Mouse (Mus musculus) small intestine, adult 2 months (tissue): Measurements from ENCODE around the gene Zfp12. TPM values are rescaled to one million over a fixed set of nuclear protein-coding genes. Genes with fewer than 3 reads are reported as not detected.

ENCODE experiments used
- H3K27ac ChIP-seq: fragments of 200-500 bp; 2 replicates; pipeline ENCODE4 v1.5.1; 2012; ENCODE audit warnings: low read depth, low read length, control low read depth, inconsistent platforms; ENCODE audit not compliant: insufficient read depth
- H3K27me3 ChIP-seq: fragments of 200-500 bp; 2 replicates; pipeline ENCODE4 v1.6.1; 2012; ENCODE audit warnings: mild to moderate bottlenecking, moderate library complexity, low read length, inconsistent platforms; ENCODE audit not compliant: control insufficient read depth, insufficient read depth
- H3K36me3 ChIP-seq: fragments of 200-500 bp; 2 replicates; pipeline ENCODE4 v1.6.1; 2012; ENCODE audit warnings: mild to moderate bottlenecking, low read length, control low read depth, inconsistent platforms; ENCODE audit not compliant: control insufficient read depth, insufficient read depth
- H3K4me1 ChIP-seq: fragments of 200-500 bp; 2 replicates; pipeline ENCODE4 v1.6.1; 2012; ENCODE audit warnings: low read length, inconsistent platforms, mixed read lengths; ENCODE audit not compliant: control insufficient read depth, insufficient read depth, insufficient read length
- H3K4me3 ChIP-seq: fragments of 200-500 bp; 2 replicates; pipeline ENCODE4 v1.5.1; 2012; ENCODE audit warnings: low read depth, mild to moderate bottlenecking, control low read depth, inconsistent platforms, low read length, moderate library complexity
- CTCF ChIP-seq: fragments of 200-500 bp; IDR thresholded peaks from 2 replicates; pipeline ENCODE4 v1.5.1; 2012; ENCODE audit warnings: low read depth, mild to moderate bottlenecking, control low read depth, inconsistent platforms, low read length, moderate library complexity, mixed read lengths; ENCODE audit not compliant: insufficient replicate concordance, insufficient read length; ENCODE audit errors: extremely low read depth
- POLR2A ChIP-seq: fragments of 200-500 bp; IDR thresholded peaks from 2 replicates; pipeline ENCODE4 v1.6.1; 2012; ENCODE audit warnings: low read depth, mild to moderate bottlenecking, control low read depth, inconsistent platforms, low read length, moderate library complexity
- WGBS: fragments of 180-500 bp; shearing (Covaris S2); methylation state at CpG from one replicate; pipeline ENCODE4 v1.1.7; 2018; 5-methylcytosine and 5-hydroxymethylcytosine counted together
- polyA plus RNA-seq: library from polyadenylated mRNA; depleted of rRNA; stranded (reverse); fragments of >200 nt; gene quantifications from 2 replicates; pipeline ENCODE4 v1.2.3, GENCODE M21; 2012

Zfp12 gene
- polyA plus RNA-seq, 1 experiment = 2.6 TPM

DNA sequence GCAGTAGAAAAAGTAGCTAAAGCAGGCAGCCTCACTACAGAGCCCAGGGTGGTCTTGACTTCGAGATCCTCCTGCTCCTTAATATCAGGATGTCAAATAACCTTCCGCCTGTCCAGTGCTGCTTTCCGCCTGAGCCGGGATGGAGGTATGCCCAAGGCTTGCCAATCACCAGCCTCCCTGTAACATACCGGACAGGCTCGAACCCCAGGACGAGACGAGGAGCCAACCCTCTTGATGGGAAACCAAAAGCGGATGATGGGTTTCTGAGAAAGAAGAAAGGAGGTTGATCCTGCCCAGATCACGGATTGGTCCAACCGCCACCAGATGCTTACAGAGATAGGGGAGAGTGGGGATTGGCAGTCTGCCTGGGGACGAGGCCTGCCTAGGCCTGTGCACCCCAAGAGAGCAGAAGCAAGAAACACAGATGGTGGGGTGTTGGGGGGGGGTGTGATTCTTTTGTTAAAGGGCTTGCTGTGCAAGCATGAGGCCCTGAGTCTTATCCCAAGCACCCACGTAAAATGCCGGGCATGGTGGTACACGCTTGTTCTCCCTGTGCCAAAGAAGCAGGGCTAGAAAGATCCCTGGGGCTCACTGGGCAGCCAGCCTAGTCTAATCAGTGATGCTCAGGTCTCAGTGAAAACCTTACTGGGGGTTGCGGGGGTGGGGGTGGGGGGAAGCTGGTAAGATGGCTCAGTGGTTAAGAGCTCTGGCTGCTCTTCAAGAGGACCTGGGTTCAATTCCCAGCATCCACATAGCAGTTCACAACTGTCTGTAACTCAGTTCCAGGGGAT, 37.8 kb downstream of the Zfp12 start:
- TF ChIP-seq POLR2A (no peak), CTCF (no peak)
- H3K4me3 ChIP-seq = no peak overlapping the region
- peaks cover 3% of the 10 kb centered on the region for H3K4me1 ChIP-seq
- no peaks in the 10 kb centered on the region for H3K27me3 ChIP-seq
- WGBS = 85% methylated on average over 16 of the region's 16 CpGs
- no peaks in the 10 kb centered on the region for H3K36me3 ChIP-seq
- no peak overlapping the region for H3K27ac ChIP-seq

DNA sequence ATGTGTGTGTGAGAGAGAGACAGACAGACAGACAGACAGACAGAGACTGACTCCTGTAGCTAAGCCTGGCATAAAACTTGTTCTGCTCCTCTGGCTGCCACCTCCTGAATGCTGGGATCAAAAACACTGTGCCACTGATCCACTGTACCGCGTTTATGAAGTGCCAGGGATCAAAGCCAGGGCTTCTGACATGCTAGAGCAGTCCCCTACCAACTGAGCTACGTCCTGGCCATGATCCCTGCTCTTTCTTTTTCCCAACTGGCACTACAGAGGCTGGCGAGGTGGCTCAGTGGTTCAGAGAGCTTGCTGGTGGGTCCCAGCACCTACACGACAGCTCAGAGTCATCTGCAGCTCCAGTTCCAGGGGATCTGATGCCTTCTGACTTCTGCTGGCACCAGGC, 40.8 kb downstream of the Zfp12 start:
- Histone ChIP-seq H3K4me3 (no peak overlapping the region), H3K4me1 (no peaks in the 10 kb centered on the region), H3K27me3 (peaks cover 4% of the 10 kb centered on the region), H3K27ac (no peak overlapping the region), H3K36me3 (no peaks in the 10 kb centered on the region)
- WGBS = 59% methylated on average over 5 of the region's 5 CpGs
- TF ChIP-seq CTCF = no peak
- TF ChIP-seq POLR2A = no peak

DNA sequence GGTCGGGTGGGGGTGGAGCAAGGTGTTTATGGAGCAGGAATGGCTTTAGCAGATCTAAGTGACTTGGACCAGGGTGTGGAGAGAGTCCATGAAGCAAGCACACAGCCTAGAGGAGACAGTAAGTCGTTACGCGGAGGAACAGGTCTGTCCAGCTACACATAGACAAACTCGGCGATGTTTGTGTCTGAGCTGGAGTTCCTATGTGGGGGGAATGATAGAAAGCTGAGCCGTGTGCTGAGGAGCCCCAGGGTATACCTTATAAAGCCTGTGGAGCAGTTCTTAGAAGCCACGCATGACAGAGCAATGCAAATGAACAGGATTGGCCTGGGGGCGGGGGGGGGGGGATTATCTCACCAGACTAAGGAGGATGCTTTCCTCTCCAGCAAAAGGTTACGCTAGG, 44.3 kb downstream of the Zfp12 start:
- Histone ChIP-seq H3K36me3 (no peaks in the 10 kb centered on the region), H3K4me1 (no peaks in the 10 kb centered on the region), H3K27ac (no peak overlapping the region), H3K4me3 (no peak overlapping the region), H3K27me3 (peaks cover 4% of the 10 kb centered on the region)
- TF ChIP-seq POLR2A (no peak), CTCF (no peak)
- 36% methylated on average over 10 of the region's 10 CpGs for WGBS

DNA sequence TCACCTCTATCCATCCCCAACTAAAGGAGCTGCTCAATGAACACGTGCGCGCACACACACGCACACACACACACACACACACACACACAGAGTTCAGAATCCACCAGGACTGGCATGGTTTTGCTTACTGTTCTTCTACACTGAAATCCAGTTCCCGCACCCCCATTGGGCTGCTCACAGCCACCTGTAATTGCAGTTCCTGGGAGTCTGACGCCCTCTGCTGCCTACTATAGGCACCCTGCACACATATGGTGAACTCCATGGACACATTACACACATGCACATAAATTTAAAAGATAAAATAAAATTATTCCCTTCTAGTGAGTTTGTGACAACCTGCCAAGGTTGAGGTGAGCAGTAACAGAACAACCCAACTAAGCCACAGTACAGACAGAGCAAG, 49.8 kb downstream of the Zfp12 start:
- Histone ChIP-seq H3K27me3 (peaks cover 17% of the 10 kb centered on the region), H3K27ac (no peak overlapping the region), H3K4me3 (no peak overlapping the region), H3K36me3 (no peaks in the 10 kb centered on the region), H3K4me1 (peaks cover 9% of the 10 kb centered on the region)
- no peak for TF ChIP-seq POLR2A
- no peak; the same call in 1 of the 2 replicates for TF ChIP-seq CTCF
- WGBS = 50% methylated on average over 6 of the region's 6 CpGs

- no peak for TF ChIP-seq CTCF
- TF ChIP-seq POLR2A = no peak
- Histone ChIP-seq H3K27ac (no peak overlapping the region), H3K36me3 (no peaks in the 10 kb centered on the region), H3K4me1 (peaks cover 9% of the 10 kb centered on the region), H3K27me3 (peaks cover 22% of the 10 kb centered on the region), H3K4me3 (peak overlapping the region; percentile 36)
- 3% methylated on average over 48 of the region's 48 CpGs for WGBS
Observed at GRCm38 (mm10) chr5:143287774-143288328, 52.9 kb downstream of the Zfp12 start.

DNA sequence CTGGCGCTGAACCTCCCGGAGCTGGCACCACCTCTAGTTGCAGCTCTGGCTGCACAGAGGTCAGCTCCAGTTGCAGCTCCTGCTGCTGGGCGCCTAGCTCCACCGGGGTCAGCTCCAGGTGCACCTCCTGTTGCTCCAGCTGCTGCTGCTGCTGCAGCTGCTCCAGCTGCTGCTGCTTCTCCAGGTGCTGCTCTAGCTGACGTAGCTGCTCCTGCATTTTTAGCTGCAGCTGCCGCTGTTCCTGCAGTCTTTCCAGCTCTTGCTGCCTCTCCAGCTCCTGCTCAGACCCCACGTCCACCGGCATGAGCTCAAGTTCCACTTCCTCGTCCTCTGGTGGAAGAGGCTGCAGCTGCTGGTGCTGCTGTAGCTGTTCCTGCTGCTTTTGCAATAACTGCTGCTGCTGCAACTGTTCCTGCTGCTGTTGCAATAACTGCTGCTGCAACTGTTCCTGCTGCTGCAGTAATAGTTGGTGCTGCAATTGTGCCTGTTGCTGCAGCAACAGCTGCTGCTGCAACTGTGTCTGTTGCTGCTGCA, 53.5 kb downstream of the Zfp12 start:
- peaks cover 28% of the 10 kb centered on the region for H3K27me3 ChIP-seq
- H3K4me3 ChIP-seq = peak overlapping the region; percentile 36
- TF ChIP-seq POLR2A (no peak), CTCF (no peak)
- 11% methylated on average over 9 of the region's 9 CpGs for WGBS
- peaks cover 9% of the 10 kb centered on the region for H3K4me1 ChIP-seq
- H3K36me3 ChIP-seq = no peaks in the 10 kb centered on the region
- H3K27ac ChIP-seq = no peak overlapping the region

DNA sequence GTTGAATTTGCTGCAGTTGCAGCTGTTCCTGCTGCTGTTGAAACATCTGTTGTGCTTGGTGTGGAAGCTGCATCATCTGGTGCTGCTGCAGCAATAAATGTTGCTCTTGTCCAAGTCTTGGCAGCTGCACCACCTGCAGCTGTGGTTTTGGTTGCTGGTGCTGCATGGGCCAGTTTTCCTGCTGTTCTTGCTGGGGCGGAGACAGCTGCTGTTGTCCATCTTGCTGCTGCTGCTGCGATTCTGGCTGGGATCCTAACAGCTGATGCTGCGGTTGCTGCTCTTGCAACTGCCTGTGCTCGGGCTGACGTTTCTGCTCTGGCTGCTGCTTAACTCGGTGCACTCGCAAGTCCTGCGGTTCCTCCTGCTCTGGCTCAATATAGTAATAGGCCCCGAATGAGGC, 54.3 kb downstream of the Zfp12 start:
- Histone ChIP-seq H3K36me3 (no peaks in the 10 kb centered on the region), H3K4me3 (no peak overlapping the region), H3K4me1 (peaks cover 9% of the 10 kb centered on the region), H3K27me3 (peaks cover 32% of the 10 kb centered on the region), H3K27ac (no peak overlapping the region)
- 76% methylated on average over 9 of the region's 9 CpGs for WGBS
- no peak for TF ChIP-seq CTCF
- TF ChIP-seq POLR2A = no peak
